Mouse (Mus musculus) C2C12 (cell line): ENCODE measurements at regions not wholly inside any gene's neighbourhood (a gene's known extent, or its start where the extent isn't known, plus 50 kb on each side); places are given as distances from the start of the nearest gene placed in this dataset.

ENCODE experiments used
- H3K27me3 ChIP-seq: one replicate; pipeline ENCODE4 v1.6.1; 2011; ENCODE audit not compliant: control insufficient read depth, insufficient read depth, insufficient read length
- H3K36me3 ChIP-seq: one replicate; pipeline ENCODE4 v1.6.1; 2011; ENCODE audit not compliant: control insufficient read depth, insufficient read depth
- H3K4me3 ChIP-seq: one replicate; pipeline ENCODE4 v1.5.1; 2011; ENCODE audit warnings: mild to moderate bottlenecking, control low read depth; ENCODE audit not compliant: poor library complexity, insufficient read depth, severe bottlenecking
- H3K79me2 ChIP-seq: one replicate; pipeline ENCODE4 v1.6.1; 2011; ENCODE audit not compliant: control insufficient read depth, insufficient read depth
- H3K79me3 ChIP-seq: one replicate; pipeline ENCODE4 v1.6.1; 2011; ENCODE audit warnings: low read depth, control low read depth
- H3ac ChIP-seq: one replicate; pipeline ENCODE3; 2011; ENCODE audit warnings: low read depth; ENCODE audit not compliant: control insufficient read depth, insufficient read length
- CEBPB ChIP-seq: IDR thresholded peaks from one replicate; pipeline ENCODE4 v1.6.1; 2011; ENCODE audit warnings: low read depth, mild to moderate bottlenecking, control low read depth, moderate library complexity
- CTCF ChIP-seq: IDR thresholded peaks from one replicate; pipeline ENCODE4 v1.5.1; 2011; ENCODE audit not compliant: control insufficient read depth, insufficient read depth, insufficient read length
- FOSL1 ChIP-seq: IDR thresholded peaks from one replicate; pipeline ENCODE4 v1.8.0; 2011; ENCODE audit warnings: mild to moderate bottlenecking, low read length; ENCODE audit not compliant: poor library complexity, insufficient read depth, severe bottlenecking
- MAX ChIP-seq: IDR thresholded peaks from one replicate; pipeline ENCODE4 v1.6.1; 2011; ENCODE audit warnings: mild to moderate bottlenecking, control low read depth
- MYOD1 ChIP-seq: IDR thresholded peaks from one replicate; pipeline ENCODE4 v1.6.1; 2011; ENCODE audit warnings: low read depth; ENCODE audit not compliant: control insufficient read depth, insufficient read length
- MYOG ChIP-seq: IDR thresholded peaks from one replicate; pipeline ENCODE4 v1.6.1; 2011; ENCODE audit not compliant: control insufficient read depth, insufficient read length; ENCODE audit errors: extremely low read depth
- USF1 ChIP-seq: IDR thresholded peaks from one replicate; pipeline ENCODE4 v1.6.1; 2011; ENCODE audit warnings: low read depth, mild to moderate bottlenecking, control low read depth, moderate library complexity

DNA sequence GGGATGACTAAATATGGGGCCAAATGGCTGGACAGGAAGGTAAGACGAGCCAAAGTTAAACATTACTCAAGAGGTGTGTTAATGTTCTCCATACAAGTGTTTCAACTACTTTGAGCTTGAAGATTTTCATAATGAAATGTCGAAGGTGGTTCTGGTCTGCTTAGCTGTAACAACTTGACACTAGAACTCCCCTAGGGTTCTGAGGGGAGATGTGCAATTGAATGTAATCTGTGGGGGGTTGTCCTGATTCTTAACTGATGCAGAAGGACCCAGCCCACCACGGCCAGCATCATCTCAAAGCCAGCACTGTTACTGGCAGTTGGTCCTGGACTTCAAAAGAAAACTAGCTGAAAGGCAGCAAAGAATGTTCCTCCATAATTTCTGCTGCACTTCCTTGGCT, 55.3 kb downstream of the Gpr88 start:
- H3K79me3 ChIP-seq: no peaks in the 10 kb centered on the region
- no peak overlapping the region for H3ac ChIP-seq
- no peaks in the 10 kb centered on the region for H3K27me3 ChIP-seq
- TF ChIP-seq MYOG (no peak), FOSL1 (no peak), MAX (no peak), USF1 (no peak), CEBPB (no peak), MYOD1 (no peak), CTCF (no peak)
- H3K4me3 ChIP-seq: no peak overlapping the region
- no peaks in the 10 kb centered on the region for H3K79me2 ChIP-seq
- no peaks in the 10 kb centered on the region for H3K36me3 ChIP-seq

DNA sequence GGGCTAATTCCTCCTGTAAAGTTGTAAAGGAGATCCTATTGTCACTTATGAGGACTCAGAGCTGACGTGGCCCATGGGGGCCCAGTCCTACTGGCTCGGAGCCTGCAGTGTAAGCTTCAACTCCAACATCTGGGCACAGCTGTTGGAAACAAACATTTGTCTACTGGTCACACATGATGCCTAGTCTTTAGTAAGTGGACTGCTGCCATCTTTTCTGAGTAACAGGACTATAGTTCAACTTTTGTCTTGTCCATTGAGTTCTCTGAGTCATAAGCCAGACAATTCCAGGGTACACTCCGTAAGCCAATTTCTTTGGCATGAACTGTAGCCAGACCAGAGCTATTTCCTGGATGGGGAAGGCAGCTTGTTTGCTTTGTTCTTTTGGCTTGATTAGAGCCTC, 58.6 kb downstream of the Gpr88 start:
- TF ChIP-seq MYOD1 (peak; percentile 61), USF1 (no peak)
- Histone ChIP-seq H3ac (no peak overlapping the region), H3K79me2 (no peaks in the 10 kb centered on the region), H3K79me3 (no peaks in the 10 kb centered on the region), H3K4me3 (no peak overlapping the region), H3K36me3 (no peaks in the 10 kb centered on the region), H3K27me3 (no peaks in the 10 kb centered on the region)

DNA sequence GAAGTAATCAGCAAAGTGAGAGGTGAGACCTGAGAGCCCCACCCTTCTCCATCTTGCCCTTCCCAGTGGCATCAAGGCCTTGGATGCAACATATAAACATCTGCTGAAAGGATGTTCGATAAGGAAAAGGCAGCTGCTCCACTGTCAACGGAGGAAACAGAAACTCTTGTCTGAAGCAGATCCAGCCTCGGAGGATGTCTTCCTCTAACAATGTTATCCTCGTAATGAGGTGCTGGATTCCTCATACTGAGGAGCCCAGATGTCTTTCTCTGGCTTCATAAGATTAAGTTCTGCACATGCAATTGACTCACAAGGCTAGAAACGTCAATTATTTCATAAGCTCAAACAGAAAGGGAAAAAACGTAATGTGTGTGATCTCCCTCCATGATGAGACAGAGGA, 61.8 kb upstream of the Vcam1 start:
- H3K36me3 ChIP-seq: no peaks in the 10 kb centered on the region
- TF ChIP-seq CEBPB: no peak
- TF ChIP-seq FOSL1: no peak
- TF ChIP-seq MYOG: no peak
- no peak for TF ChIP-seq MYOD1
- TF ChIP-seq USF1: no peak
- TF ChIP-seq MAX: no peak
- no peak for TF ChIP-seq CTCF

DNA sequence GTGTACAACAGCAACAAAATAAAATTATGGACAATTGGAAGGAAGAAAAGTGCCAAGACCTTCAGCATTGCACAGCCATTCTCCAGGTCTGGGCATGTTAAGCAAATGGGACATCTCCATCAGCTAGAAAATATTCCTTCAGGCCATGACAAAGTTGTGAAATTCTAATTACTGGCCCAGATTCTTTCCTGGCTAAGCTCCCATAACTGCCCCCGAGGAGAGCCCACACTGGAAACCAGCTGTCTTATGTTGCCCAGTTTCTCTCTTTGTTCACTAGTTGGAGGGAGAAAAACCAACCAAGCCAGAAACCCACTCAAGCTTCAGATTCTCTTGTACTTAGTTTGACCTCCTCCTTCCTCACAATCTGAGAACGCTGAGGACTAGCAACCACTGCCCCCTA, 61.2 kb upstream of the Vcam1 start:
- H3K79me2 ChIP-seq: no peaks in the 10 kb centered on the region
- no peak overlapping the region for H3ac ChIP-seq
- H3K36me3 ChIP-seq: no peaks in the 10 kb centered on the region
- TF ChIP-seq MYOG: no peak
- no peak for TF ChIP-seq MAX
- no peak for TF ChIP-seq MYOD1
- TF ChIP-seq CTCF: no peak
- no peak for TF ChIP-seq USF1
- no peak for TF ChIP-seq CEBPB
- no peak for TF ChIP-seq FOSL1
- H3K79me3 ChIP-seq: no peaks in the 10 kb centered on the region
- H3K4me3 ChIP-seq: no peak overlapping the region
- no peaks in the 10 kb centered on the region for H3K27me3 ChIP-seq

More for the DNA sequence above, 61.8 kb upstream of the Vcam1 start:
- Histone ChIP-seq H3K27me3 (no peaks in the 10 kb centered on the region), H3K79me3 (no peaks in the 10 kb centered on the region), H3K79me2 (no peaks in the 10 kb centered on the region), H3ac (no peak overlapping the region), H3K4me3 (no peak overlapping the region)

DNA sequence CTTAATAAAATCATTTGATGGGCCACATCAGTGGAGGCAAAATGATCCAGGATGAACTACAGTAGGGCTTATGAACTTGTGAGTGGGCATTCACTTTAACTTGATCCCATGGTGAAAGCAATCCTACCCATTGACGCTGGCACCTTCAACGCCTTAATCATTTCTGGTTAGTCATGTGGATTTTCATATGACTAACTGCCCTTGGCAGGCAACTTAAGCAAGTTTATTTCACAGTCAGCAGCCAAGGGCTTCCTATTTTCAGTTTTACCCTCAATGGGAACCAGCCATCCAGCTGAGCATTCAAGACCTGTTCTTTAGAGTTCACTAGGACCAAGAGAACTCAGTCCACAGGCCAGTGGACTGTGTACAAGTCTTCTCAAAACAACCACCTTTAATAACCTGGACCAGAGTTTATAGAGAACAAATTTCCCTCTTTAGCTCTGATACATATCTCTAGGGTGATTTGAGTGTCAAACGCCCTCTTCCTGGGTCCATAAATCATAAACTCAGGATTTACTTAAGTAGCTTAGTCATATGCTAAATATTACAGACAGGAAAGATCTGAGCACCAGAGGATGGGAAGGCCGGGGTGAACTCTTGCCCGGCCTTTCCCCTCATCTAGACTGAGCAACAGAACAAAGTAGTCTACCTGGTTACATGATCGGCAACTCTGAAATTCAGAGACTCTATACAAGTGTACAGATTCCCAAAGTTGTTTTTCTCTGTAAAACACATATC, 60.0 kb upstream of the Vcam1 start:
- no peak overlapping the region for H3ac ChIP-seq
- no peaks in the 10 kb centered on the region for H3K79me3 ChIP-seq
- no peaks in the 10 kb centered on the region for H3K36me3 ChIP-seq
- H3K4me3 ChIP-seq: no peak overlapping the region
- no peaks in the 10 kb centered on the region for H3K27me3 ChIP-seq
- TF ChIP-seq MAX (peak; percentile 60), MYOG (no peak), FOSL1 (peak; percentile 70), USF1 (no peak), CEBPB (peak; percentile 46), CTCF (no peak), MYOD1 (no peak)
- no peaks in the 10 kb centered on the region for H3K79me2 ChIP-seq

DNA sequence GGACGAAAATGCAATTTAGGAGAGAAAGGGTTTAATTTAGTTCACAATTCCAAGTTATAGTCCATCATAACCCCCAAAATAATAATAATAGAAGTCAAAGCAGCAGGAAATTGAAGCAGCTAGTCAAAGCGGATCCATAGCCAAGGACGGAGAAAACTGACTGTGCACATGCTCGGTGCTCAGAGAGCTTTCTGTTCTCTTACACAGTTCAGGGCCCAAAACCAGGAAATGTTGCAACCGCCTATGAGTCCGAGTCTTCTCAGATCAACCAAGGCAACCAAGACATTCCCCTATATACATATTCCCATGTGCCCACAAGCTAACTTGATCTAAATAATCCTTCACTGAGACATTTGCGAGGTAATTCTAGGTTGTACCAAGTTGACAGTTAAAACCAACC, 55.7 kb upstream of the Vcam1 start:
- H3K4me3 ChIP-seq: no peak overlapping the region
- H3K79me2 ChIP-seq: no peaks in the 10 kb centered on the region
- no peak overlapping the region for H3ac ChIP-seq
- H3K79me3 ChIP-seq: no peaks in the 10 kb centered on the region
- H3K27me3 ChIP-seq: no peaks in the 10 kb centered on the region
- TF ChIP-seq MYOD1 (no peak), CEBPB (no peak), CTCF (no peak), MAX (no peak), USF1 (no peak), FOSL1 (no peak), MYOG (no peak)
- H3K36me3 ChIP-seq: no peaks in the 10 kb centered on the region

DNA sequence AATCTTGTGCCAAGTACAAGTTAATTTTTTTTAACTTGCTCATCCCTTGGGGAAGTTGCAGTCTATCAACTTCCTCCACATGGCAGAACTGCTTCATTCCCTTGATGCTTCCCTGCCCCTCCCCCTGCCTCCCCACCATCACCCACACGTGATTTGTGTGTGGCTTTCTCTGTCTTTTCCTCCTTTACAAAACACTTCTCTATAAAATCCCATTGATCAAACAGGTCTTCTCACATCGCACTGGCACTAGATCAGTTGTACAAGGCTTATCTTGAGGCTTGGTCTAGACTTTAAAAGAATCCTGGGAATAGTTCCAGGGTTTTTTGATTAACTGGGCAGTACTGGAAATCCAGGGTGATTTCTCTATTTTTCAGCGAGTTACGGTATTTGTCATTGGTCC, 55.0 kb upstream of the Vcam1 start:
- Histone ChIP-seq H3K27me3 (no peaks in the 10 kb centered on the region), H3K79me3 (no peaks in the 10 kb centered on the region), H3K79me2 (no peaks in the 10 kb centered on the region), H3K4me3 (no peak overlapping the region), H3K36me3 (no peaks in the 10 kb centered on the region), H3ac (no peak overlapping the region)
- TF ChIP-seq MYOG: no peak
- TF ChIP-seq CEBPB: no peak
- no peak for TF ChIP-seq CTCF
- TF ChIP-seq USF1: no peak
- TF ChIP-seq FOSL1: no peak
- TF ChIP-seq MAX: no peak
- TF ChIP-seq MYOD1: no peak
